Mouse (Mus musculus) megakaryocyte, embryonic 14.5 days (primary cell): ENCODE results near the gene Brca1.

ENCODE experiments used
- FLI1 ChIP-seq: IDR thresholded peaks from 2 replicates; pipeline ENCODE4 v1.6.1; 2012; ENCODE audit warnings: low read length, inconsistent platforms, mixed read lengths
- GATA1 ChIP-seq: IDR thresholded peaks from 3 replicates; pipeline ENCODE4 v1.6.1; 2012; ENCODE audit warnings: mixed read lengths, low read length, inconsistent platforms, borderline replicate concordance

DNA sequence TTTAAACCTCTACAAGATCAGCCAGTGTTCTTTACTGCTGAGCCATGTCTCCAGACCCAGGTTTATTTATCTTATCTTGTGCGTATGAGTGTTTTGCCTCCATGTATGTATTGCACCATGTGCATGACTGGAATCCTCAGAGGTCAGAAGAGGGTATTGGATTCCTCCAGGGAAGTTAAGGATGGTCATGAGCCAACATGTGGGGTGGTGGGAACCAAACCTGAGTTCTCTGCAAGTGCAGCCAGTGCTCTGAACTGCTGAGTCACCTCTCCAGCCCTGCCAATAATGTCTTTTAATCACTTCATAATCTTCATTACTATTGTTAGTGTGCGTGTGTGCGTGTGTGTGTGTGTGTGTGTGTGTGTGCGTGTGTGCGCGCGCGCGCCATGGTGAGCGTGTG is 100.2 kb downstream of the Brca1 start:
- no peak for TF ChIP-seq GATA1
- TF ChIP-seq FLI1, result no peak
